Mouse (Mus musculus): ENCODE results near the gene Mei4.
A peak's percentile ranks its signal among the peaks of the same experiment; 100 is the strongest.

The Mei4 gene

DNA sequence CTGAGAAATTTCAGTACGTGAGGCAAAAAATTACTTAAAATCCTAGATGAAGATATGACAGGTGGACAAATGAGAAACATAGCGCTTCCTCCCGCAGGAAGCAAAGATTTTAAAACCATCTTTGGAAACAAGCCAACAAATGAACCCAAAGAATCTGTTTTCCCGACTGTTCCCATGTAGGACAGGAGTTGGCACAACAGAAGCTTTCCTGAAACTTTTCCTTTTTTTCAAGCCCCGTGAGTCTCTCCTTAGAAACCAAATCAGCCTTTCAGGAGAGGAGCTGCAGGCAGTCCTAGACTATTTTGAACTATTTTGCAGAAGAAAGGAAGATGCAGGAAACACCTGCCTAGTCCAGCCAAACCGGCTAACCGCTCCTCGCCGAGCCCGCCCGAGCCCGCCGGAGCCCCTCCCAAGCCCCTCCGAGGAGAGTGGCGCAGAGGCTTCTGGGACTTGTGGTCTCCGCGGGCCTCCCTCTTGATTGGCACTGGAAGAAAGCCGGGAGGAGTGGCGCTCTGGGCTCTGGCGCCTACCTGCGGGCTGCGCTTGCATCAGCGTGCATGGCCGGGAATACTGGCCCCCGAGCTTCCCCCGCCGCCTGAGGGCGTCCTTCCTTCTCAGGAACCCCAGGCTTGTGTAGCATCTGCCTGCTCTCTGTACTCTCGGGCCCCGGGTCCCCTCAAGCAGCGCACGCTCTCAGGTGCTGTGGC, at the start of gene Mei4:
Gene Mei4 (plus strand): TSS at position 490 of the 707 bp plus-strand sequence.
- peak; percentile 63 to 68 for DNase-seq

DNA sequence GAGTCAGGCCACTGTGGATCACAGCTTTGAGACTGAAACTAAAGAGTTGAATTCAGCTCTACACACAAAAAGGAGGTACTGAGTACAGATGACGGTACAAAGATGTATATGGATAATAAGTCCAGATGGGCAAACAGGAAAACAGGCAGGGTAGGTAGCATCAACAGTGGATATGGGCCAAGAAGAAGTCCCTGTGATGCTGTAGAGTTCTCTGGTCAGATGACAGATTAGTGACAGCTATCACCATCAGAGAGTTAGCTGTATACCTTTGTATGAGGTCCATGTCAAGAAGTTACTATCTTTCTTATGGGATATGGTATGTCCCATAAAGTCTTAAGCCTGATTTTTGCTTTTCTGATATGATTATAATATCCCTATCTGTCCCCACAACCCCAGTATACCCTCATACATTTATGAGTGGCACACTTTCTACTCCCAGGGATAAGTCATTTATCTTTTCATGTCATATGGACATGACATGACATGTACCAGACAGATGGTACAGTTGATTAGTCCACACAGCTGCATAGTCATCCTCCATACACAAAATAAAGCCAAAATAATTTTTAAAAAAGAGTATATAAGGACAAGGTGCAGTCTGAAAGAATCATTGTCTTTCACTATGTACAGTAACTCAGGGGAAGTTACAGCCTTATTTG, 43.6 kb upstream of the Mei4 start:
- no peak for DNase-seq

DNA sequence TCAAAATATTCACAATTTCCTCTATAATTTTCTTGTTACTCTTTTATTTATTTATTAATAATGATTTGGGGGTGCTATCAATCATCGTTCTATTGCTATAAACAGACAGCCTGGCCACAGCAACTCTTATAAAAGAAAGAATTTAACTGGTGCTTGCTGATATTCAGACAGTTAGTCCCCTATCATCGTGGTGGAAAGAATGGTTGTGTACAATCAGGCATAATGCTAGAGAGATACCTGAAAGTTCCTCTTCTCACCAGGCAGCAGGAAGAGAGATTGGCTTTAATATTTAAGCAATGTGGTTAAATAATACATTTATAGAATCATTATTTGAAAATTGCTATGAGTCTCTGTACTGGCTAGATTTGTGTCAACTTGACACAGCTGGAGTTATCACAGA, 35.9 kb upstream of the Mei4 start:
- DNase-seq: no peak

DNA sequence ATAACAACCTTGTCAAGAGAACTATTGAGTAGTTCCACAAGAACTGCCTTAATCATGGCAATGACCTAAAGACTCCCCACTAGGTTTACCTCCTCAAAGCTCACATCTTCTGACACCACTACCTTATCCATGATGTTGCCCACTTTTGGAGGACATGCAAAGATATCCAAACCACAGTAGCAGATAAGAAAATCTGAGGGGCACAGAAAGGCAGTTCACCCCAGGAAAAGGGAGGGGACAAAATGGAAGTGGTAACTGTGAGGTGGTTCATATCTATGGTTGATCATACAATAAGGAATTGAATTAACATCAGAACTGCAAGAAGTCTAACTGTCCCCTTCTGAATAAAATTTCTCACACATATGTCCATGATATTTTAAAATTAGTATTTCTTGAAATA, 29.4 kb upstream of the Mei4 start:
- no peak for DNase-seq

DNA sequence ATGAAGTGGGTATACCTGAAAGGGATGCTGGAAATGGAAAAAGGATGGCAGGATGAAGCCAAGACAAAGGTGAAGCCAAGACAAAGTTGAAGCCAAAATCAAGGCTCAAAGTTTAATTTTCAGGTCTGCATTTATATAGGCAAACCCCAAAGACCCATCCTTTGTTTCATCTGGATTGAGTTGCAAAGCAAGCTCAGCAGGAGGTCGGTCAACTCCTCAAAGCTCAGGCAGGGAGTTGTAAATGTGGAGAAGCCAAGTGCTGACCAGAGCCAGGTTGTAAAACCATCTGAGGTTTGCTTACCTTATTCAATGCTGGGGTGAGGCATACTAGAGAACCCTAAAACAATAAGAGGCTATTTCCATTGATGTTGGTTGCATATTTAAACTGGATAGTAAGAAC, 4.6 kb upstream of the Mei4 start:
- no peak for DNase-seq

DNA sequence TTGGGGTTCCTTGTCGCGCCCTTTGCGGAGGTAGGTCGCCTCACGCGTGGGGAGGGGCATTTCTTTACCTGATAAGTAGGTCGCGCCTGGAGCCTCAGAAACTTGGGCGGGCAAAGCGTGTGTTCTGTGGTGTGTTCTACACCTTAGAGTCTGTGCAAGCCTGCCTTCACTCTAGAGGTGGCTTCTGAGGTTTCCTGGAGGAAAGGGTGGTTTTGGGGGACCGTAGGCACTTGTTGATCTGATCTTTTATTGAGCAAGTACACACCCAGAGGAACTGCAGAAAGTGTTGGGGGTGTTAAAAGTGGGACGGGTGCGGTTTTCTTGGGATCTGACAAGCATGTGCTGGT, 391 bp downstream of the Mei4 start:
- no peak for DNase-seq

DNA sequence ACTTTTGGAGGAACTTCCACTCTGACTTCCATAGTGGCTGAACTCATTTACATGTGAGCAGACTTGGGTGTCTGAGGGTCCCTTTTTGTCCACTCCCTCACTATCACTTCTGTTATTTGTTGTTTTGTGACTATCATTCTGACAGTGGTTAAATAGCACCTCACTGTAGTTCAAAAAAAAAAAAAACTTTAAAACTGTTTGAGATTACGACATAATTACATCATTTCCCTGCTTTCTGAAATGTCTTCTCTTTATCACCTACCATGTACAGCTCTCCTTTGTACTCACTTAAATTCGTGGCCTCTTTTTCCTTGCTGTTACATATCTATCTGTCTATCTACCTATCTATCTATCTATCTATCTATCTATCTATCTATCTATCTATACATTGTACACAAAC, 2.6 kb downstream of the Mei4 start:
- DNase-seq: no peak

DNA sequence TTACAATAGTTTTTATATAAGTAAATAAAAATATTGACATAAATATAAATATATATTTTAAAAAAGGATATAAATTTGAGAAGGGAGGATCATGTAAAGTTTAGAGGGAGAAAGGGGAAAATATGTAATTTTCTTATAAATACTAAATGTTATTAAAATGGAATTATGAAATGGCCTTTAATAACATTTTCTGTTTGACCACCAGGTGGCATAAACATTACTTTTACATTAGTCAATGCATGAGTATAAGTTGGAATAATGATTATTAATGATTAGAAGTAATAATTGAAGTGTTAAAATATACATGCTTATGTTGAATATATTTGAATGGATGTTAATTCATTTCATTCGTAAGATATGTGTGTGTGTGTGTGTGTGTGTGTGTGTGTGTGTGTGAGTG, 58.0 kb downstream of the Mei4 start:
- DNase-seq: no peak

DNA sequence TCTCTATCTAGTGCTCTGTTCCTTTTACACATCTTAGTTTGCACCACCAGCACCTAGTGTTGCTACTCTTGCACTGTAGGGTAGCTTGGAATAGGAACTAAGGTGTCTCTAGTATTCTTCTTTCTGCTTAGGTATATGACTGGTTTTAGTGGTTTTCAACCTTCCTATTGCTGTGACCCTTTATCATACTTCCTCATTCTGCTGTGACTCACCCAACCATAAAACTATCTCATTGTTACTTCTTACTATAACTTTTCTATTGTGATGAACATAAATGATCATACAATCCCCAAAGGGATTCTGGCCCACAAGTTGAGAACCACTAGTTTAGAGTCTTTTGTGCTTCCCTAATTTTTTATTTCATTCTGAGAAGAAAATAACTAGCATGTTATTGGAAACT, 61.3 kb downstream of the Mei4 start:
- no peak for DNase-seq

DNA sequence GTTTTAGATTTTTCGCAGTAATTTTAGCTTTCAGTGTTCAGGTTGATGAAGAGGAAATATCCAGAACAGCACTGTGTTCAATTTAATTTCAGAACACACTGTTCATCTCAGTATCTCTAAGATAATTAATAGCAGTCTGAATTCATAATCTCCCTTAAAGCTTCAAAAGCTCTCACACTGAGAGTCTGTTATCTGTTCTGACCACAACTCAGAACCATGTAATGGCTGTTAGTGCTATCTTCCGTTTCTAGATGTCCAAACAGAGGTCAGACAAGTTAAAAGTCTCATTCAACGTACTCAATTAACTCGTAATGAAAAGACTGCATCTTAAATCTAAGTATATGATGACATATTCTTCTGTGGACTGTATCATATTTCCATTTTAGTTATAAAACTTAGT, 77.1 kb downstream of the Mei4 start:
- no peak for DNase-seq

DNA sequence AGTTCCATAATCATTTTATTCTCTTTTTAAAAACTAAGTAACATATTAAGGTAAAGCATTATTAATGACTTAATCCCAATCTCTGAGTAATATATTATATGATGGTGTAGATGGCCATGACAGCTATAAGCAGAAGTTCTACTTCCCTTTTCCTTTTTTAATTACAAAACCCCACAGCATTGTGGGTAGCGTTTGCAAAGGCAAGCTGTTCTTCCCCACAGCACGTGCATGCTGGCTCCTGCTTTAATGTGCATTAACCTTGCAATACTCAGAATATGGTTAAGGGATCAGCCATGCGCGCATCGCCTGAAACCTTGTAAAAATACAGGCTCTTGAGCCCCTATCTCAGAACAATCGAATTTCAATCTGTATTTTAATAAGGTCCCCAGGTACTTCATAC, 82.2 kb downstream of the Mei4 start:
- DNase-seq: no peak

DNA sequence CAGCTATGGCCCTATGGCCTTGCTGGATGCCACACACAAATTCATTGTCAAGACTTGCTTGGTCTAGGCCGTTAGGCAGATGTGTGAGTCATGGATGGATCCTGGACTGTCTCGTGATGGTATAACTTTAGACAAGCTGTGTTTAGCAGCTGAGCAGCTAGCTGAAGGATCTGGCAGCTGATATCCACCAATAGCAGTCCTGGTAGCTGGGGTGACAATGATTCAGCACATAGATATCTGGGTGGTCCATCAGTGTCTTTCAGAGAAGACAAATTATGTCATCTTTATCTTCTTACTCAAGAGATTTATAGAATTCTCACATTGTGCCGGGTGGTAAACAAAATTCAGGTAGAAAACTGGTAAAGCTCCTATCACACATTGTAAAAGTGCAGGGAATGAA, 93.4 kb downstream of the Mei4 start:
- no peak for DNase-seq

DNA sequence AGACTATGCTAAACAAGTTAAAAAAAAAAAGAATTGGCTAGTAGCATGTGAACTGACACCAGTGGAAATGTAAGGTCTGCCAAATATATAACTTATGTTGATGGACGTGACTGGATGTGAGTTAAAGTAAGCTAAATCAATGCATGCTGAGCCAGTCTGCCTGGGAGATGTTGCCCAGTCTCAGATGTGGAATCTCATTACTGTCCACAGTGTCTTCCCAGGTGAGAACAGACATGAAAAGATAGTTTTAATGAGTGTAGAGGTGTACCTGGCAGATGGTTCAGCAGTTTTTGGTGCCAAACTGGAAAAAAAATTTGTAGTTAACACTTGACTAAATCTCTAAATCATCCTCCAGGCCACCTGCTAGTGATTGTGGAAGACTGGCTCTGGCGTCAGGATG, 94.4 kb downstream of the Mei4 start:
- DNase-seq: no peak

DNA sequence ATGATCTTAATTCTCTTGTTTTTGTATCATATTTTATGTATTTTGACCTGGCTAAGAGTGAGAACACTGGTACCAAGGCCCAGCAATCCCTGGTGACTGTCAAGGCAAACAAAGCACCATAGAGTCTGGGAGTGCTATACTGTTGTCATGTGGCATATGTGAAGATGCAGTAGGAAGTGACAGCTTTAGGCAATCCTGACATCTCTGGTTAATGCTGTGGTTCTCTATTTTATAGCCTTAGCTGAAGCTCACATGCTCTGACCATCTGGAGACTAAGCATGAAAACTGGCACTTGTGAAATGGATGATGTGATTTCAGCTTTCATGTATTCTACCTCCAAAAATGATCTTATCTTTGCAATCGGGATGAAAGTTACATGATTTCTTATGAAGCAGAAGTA, 103.3 kb downstream of the Mei4 start:
- no peak for DNase-seq

DNA sequence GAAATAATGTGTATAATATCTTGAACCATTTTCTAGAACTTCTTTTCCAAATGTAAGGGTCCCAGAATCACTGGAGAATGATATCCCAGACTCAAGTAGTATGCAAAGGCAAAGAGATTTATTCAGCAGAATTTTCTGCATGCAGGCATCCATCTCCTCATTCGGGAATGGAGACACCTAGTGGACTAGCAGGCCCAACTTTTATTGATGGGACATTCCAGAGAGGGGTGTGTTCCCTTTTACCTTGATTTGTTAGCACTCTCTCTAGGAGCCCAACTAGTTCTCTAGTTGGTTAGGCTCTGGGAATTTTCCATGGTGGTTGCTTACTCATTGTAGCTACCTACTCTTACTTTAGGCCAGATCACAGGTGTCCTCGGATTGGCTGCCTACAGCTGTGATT, 105.5 kb downstream of the Mei4 start:
- no peak for DNase-seq

DNA sequence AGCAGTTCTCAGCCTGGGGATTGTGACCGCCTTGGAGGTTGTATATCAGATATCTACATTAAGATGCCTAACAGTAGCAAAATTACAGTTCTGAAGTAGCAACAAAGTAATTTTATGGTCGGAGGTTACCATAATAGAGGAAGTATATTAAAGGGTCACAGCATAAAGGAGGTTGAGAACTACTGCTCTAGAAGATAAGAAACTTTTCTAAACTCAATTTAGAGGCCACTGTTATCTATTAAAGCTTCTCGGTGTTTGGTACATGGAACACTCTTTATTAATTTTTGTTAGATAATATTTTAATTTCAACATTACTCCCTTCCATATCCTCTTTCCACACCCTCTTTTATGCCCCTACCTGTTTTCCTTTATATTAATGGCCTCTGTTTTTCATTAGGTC, 119.0 kb downstream of the Mei4 start:
- no peak for DNase-seq

DNA sequence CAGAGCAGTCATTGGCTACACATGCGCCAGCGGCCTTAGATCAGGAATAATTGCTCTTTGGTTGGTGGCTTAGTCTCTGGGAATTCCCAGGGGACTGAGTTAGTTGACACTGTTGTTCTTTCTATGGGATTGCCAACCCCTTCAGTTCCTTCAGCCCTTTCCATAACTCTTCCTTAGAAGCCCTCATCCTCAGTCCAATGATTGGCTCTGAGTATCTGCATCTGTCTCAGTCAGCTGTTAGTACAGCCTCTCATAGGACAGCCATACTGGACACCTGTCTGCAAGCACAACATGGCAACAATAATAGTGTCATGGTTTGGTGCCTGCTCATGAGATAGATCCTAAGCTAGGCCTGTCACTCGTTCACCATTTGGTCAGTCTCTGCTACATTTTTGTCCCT, 149.5 kb downstream of the Mei4 start:
- DNase-seq: no peak

DNA sequence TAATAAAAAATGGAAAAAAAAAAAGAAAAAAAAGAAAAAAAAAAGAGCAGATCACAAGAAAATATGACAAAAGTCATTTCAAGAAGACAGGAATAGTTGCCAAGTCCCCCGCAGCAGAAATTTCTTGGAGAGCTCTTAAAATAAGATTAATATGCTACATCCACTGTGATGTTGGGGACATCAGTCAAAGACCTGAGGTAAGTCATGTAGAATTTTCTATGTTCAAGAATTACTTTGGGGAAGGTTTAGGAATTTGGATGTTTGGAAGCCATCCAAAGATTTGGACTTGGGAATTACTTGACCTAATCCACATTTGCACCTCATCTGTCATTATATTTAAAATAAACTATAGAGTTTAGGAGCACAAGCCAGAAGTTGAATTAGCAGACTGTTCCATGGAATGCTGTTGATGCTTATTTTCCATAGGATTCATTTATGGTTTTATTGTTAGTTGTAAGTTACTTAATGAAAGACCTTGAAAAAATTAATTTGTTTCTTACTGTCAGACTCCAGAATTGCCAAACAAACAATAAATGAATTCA, 179.1 kb downstream of the Mei4 start:
- no peak for DNase-seq

DNA sequence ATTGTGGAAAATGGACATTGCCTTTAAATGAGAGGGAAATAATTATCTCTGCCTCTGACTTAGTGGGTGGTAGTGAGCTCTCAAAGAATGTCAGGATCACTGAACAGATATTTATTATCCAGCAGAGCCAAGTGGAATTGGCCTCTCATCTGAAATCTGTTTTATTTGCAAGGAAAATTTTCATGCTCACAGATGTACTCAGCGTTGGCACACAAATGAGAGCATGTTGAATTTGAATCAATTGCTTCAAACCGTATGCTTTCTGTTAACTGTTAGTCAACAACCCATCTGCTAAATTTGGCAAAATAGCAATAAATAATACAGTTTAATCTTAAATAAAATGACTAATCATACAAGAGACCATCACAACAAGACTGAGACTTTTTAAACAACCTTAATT, 181.0 kb downstream of the Mei4 start:
- DNase-seq: no peak

DNA sequence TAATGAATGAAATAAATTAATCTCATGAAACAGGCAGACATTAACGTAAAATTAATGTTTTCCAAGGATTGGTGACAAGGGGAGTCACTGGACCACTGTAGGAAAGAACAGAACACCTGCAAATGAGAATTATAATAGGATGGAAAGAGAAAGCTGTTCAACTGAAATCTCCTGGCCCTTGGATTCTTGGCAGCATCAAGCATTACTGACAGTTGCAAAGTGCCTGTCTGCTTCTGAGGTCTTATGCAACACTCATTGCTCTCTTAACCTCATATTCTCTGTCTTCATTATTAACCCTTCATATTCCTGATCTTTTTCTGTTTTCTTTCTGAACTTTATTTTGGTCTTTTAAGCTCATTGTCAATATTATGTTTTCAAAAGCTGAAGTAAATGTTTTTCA, 210.4 kb downstream of the Mei4 start:
- no peak for DNase-seq

DNA sequence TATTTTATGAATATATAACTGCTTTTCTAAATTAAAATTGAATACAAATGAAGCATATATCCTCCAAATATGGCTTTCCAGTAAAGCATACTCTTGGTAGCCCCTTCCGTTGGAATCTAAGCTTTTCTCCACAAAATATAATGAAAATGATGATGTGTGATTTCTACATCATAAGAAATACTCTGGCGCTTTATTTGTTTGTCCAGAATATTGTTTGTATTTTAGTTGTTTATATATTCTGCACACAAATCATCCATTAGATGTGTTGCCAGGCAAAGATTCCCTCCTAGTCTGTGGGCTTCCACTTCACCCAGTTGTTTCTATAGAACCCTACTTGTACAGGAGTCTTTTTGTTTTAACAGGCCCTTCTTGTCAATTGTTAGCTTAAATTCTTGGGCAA, 211.8 kb downstream of the Mei4 start:
- no peak for DNase-seq

DNA sequence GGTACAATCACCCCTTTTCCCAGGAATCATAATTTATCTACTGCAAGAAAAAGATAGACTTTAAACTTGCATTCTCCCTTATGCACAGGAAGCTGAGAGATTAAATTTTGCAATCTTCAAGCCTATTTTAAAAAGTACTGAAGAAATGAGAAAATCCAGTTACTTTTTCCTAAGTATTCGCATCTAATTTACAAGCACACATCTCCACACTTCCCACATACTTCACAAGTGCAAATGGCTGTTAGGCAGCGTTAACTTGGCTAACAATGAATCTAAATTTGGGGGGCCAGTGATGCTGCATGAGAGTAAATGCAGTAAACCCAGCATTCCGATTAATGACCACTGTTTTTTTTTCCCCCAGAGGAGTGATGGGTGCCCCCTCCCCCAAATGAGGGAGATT, 232.9 kb downstream of the Mei4 start:
- no peak for DNase-seq

DNA sequence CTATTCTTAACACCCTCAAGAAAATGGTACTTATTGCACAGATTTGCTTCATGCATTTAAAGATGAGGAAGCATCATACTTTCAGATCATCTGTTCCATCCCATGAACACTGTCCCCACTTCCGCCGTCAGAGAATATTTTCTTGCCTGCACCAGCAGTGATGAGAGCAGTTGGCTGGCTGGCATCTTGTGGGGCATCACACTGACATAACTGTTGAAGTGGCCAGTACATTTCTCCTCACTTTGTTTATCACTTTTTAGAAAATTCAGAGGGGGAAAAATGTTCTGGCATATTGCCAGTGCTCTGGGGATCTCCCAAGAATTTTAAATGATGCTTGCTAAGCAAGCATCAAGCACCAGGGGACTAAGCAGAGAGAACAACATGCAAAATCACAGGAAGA, 251.4 kb downstream of the Mei4 start:
- no peak for DNase-seq

DNA sequence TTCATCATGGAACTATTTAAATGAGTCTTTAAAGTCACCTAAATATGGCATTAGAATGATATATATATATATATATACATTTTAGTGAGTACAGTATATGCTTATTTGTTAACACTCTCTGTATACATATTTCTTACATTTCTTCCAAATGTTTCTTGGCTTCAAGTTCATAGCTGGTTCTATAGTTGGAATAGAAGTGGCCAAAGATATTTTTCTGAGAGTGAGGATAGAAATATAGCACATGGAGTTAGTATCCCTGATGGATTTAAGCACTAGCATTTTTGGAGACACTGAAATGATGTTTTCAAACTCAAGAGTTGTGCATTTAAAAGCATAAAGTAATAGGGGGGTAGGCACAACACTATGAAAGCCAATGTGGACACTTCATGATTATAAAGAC, 272.6 kb downstream of the Mei4 start:
- no peak for DNase-seq

DNA sequence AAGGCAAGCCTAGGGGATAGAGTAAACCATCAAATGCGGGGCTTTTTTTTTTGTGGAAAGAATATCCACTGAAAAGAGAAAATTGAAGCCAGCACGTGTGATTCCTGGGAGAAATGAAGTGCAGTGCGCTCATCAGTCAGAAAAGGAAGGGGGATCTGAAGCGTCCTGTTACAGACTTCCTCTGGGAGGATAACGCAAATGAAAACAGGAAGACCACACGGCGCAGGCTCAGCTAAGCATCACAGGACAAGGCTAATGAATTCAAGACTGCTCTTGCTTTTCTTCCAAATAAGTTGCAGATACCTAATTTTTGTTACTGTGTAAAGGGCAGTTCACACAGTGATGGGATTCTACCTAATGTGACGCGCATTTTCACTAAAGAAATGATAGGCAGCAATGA, 296.7 kb downstream of the Mei4 start:
- DNase-seq: no peak
